Mouse (Mus musculus) G1E-ER4 (cell line): ENCODE measurements around the gene Ankrd39. TPM values are rescaled to one million over a fixed set of nuclear protein-coding genes. Genes with fewer than 3 reads are reported as not detected.

Experiments used
- GATA1 ChIP-seq: IDR thresholded peaks from one replicate; pipeline ENCODE4 v1.8.0; 2012; ENCODE audit warnings: low read length, inconsistent platforms
- polyA plus RNA-seq: library from polyadenylated mRNA; stranded (reverse); fragments of >175 nt; gene quantifications from 2 replicates; pipeline ENCODE4 v1.2.3, GENCODE M21; 2012

Ankrd39 gene
- polyA plus RNA-seq, 1 experiment, result 23.3 TPM

DNA sequence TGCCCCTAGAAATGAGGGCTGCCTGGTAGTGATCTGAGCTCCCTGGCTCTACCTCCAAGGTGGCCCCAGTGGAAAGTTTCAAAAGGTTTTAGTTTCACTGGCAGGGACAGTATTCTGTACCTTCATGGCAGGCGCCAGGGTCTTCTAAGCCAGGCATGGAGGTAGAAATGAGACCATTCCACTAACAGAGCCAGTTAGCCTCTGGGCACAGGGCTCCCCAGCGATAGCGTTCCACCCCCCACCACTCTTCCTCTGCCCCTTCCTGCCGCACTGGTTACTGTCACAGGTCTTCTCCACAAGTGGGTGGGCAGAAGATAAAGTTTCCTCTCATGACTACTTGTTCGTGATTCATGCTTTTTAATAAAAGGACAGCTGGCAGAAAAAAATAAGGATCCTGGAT, 12.6 kb upstream of the Ankrd39 start:
- no peak for TF ChIP-seq GATA1

DNA sequence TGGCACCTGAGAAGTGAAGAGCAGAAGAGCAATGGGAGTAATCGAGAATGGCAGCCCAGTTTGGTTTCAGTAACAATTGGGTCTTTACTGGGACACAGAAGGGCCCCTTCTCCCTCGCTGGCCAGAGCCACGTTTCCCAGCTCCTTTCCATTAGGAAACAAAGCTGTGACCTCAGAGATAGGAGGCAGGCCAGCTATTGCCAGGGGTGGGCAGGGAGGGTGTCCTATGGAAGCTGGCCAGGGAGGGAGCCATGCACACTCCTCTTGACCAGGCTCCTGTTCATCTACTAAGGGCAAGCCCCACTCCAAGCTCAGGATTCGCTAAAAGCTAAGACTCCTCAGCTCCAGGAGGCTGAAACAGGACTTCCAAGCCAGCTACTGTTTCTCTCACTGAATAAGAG, 12.0 kb upstream of the Ankrd39 start:
- TF ChIP-seq GATA1, result no peak

DNA sequence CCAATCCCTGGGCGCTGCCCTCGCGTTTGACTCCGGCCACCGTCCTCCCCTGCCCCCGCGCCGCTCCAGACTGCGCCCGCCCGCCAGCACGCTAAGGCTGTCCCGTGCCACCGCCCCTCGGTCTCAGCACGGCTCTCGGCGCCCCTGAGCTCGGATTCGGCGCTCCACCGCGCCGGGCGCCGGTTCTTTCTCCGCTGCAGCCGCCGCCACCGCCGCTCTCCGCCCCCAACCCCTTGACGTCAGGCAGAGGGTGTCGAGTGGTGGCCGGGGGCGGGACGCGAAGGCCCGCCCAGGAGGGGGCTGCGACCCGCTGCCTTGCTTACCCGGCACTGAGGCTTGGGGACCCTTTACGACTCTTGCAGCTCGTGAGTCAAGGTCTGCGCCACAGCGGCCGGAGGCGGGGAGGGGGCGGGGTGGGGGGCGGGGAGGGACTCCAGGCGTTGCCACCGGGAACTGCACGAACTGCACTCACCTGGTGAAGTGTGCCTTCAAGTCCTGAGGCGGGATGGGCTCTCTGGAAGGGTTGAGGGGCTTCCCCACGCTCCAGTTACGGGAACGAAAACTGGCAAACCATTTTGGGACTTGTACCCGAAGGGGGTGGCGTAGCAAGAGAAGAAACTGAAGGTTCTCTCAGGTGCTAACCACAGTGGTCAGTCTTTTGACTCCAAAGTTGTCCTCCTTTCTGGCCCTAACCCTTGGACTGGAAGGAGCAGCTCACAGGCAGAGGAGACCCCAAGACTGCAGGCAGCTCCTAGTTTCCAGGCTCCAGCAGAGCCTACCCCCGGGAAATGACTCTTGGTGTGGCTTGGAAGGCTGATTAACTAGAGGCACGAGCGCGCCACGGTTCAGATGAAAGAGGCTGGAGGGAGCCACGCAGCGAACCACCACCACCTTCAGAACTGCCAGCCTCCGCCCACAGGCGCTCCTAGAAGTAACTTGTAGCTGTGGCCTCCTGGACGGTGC, 11.1 kb upstream of the Ankrd39 start, which contains the start of gene Sema4c:
TSS of gene Sema4c (minus strand) at position 319 of the 963 bp plus-strand sequence.
- TF ChIP-seq GATA1, result no peak

DNA sequence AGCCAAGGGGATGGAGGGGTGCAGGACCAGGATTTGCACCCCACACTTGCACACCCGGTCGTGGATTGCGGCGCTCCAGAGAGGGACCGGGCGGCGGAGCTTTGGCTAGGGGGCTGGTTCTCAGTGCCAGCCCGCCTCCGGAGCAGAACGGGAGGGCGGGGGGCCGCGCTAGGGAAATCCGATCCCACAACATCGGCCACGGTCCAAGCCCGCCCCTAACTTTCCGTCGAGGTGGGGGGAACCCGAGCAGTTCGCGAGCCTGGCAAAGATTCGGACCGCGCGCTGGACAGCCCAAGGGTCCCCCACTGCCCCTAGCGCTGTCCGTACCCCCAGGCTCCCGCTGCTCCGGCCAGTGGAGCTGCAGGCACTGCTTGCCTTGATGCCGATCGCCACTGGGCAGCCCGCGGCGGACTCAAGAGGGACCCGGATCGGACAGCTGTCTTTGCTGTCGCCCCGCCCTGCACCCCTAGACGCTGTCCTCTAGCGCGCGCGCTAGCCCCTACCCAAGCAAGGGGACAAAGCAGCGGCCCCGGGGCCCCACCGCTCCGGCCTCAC, 10.3 kb upstream of the Ankrd39 start:
- no peak for TF ChIP-seq GATA1

DNA sequence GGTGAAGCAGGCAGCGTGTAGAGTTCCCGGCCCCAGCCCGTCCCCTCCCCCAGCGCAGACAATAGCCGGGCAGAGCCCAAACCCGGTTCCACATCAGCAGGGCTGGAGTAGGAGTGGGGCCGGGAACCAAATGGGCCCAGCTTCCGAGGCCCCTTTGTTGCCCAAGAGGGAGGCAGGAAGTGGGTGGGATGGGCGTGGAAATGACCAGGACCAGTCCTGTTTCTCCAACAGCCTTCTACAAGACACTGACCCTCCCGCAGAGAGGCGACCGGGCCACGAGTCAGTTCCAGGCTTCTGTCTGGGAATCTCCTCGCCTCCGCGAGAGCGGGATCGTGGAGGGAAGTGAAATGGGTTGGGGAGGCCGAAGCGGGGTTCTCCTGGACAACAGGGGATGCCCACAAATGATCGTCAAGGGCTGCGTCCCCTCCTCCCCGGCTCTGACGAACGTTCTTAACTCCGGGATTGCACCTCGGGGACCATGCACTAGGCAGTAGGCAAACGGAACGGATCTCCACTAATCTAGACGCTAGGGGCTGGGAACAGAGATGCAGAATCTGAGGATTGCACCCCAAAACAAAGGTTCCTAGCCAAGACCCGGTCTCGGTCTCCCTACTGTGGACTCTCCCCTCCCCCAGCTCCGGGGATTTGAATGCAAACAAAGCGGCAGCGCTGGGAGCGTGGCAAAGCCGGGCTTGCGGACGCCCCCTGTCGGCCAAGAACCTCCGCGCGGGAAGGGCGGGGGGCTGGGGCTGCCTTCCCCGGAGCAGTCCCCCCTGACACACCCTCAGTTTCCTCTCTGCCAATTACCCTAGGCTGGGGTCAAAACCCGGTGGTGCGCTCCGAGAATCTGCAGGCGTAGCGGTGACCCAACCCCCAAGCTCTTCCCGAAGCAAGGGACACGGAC, 9.6 kb upstream of the Ankrd39 start:
- no peak for TF ChIP-seq GATA1

DNA sequence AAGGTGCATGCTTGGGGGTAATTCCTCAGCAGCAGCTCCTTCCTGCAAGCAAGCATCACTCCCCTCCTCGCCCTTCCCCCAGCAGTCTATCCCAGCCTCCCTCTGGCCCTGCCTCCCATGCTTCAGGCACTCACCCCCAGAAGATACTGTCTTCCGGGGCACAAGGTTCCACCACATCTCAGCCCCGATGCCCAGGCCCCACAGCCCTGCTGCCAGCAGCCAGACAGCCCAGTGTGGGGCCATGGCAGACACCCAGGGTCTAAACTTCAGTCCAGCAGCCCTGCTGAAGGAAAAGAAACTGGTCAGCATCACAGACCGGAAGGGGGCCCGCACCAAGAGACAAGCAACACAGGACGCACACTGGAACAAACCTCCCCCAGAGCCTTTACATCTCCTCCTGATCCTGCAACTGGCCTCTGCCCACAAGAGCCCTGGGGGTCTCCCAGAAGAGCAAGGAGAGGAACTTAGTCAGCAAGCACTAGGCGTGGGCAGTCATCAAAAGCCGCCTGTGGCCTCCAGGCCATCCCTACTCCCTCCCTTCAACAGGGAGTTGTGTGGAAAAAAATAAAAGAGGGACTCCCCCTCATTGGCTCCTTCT, 8.7 kb upstream of the Ankrd39 start:
- no peak for TF ChIP-seq GATA1

DNA sequence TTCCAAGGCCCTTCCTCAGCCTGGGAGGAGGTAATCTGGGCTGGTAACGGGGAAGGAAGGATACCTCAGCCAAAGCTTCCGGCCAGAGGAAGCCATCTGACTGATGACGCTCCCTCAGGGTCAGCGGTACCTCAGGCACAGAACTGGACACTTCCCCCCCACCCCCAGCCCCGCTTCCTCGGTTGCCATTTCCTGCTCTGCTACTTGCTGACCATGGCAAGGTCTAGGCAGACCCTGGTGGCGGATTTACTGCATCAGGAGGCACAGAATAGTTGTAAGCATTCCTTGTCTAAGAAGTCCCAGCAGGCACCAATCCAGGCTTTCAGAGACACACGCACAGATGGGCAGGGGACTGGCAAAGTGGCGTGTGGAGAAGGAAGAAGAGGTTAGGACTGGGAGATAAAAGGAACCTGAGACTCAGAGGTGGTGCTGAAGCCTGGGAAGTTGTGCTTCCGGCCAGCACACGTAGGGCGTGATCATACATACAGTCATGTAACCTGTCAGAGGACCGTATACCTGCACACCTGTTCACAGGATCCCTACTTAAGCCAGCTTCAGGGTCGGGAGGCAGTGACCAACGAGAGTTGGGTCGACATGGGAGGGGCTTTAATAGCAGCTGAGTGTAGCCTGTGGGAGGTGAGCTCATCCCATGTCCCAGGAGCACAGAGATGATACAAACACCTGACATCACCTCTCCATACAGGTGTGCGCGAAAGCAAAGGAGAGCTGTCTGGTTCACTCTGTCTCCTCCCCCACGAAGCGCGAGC, 7.6 kb upstream of the Ankrd39 start:
- TF ChIP-seq GATA1, result no peak

DNA sequence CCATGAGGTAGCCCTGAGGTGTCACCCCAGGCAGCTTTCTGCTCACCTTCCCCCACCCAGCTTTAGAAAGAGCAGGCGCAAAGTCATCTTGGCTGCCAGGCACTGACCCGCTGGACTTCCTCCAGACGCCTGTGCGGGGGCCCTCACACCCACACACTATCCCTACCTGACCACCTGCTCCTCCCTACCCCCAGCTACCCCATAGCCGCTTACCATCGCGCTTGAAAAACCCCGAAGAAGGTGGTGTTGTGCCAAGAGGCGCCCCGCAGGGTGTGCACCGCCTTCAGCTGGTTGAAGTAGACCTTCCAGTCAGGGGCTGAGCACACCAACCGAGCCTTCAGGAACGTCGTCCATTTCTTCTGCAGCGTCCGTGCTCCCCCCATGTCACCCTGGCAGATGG, 5.3 kb upstream of the Ankrd39 start:
- no peak for TF ChIP-seq GATA1

DNA sequence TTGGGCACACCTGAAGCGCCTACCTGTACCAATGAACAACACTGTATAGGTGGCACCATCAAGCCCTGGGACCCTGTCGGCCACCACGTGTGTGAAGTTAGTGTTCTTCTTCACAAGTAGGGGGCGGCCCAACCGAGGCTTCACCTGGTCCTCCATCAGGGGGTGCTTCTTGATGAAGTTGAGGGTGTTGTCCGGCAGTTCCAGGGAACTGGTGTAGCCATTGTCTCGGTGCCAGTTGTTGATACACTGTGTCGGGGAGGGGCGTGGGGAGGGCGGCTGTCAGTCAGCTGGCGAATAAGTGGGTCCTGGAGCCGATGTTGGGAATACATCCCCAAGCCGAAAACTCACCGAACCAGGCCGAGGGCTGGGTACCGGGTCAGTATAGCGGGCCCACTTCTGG, 4.7 kb upstream of the Ankrd39 start:
- TF ChIP-seq GATA1, result no peak

DNA sequence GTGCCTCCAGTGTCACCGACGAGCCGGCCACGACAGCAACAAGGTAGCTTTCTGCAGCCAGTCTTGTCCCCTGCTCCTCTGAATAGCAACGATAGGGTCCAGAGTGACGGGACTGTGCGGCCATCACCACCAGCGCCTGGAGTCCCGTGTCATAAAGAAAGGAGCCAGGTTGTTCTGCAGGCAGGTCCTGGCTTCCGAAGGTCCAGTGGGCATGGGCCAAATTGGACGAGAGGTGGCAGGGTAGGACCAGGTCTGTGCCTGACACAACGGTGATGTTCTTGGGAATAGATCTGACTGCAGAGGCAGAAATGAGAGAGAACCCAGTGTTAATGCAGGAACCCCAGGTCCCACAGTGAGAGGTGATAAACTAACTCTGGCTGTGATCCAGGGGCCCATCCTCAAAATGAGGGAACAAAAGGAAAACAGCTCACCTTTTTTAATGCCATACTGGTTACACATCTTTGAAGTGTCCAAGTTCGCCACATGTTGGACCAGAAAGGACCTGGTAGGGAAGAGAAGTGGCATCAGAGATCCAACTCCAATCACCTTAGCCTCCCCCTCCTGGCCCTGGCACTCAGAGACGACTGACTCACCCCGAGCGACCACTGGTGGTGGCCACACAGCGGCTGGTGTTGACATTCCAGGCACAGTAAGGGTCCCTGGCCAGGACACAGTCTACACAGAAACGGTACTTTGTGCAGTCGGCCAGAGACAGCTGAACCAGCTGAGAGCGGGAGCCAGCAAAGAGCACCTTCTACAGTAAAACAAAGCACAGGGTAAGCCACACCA, 3.0 kb upstream of the Ankrd39 start:
- no peak for TF ChIP-seq GATA1

DNA sequence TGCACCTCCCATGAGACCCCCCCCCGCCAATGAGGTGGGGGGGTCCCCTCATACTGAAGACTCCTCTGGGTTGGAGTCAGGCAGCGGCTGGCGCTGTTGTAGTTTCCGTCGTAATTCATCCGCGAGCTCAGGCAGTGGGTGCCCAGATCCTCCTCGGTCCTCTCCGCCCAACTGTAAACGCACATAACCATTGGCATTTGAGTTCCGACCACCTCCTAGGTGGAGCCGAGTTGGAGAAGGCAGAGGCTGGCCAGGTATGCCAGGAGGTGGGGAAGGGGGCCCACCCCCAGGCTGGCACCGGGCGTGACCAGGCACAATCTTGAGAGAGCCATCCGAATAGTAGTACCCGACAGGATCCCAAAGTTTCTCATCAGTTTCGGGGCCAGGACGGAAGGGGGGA, 2.2 kb upstream of the Ankrd39 start:
- TF ChIP-seq GATA1, result no peak

DNA sequence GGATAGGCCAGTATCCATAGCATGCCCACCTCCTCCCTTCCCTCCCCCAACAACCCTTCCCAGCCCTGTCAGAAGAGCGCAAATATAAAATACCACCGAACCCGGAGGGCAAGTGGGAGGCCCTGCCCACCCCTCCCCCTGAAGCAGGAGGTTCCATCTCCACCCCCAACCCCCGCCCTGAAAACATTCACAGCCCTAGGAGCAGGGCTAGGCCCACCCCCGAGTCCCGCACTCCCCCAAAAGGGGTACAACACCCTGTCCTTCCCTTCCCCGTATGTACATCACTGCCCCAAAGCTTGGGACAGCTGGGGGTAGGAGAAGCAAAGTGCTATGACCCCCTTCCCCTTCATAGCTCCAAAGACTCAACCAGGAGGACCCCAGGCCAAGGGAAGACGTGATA, 1.5 kb upstream of the Ankrd39 start:
- no peak for TF ChIP-seq GATA1

DNA sequence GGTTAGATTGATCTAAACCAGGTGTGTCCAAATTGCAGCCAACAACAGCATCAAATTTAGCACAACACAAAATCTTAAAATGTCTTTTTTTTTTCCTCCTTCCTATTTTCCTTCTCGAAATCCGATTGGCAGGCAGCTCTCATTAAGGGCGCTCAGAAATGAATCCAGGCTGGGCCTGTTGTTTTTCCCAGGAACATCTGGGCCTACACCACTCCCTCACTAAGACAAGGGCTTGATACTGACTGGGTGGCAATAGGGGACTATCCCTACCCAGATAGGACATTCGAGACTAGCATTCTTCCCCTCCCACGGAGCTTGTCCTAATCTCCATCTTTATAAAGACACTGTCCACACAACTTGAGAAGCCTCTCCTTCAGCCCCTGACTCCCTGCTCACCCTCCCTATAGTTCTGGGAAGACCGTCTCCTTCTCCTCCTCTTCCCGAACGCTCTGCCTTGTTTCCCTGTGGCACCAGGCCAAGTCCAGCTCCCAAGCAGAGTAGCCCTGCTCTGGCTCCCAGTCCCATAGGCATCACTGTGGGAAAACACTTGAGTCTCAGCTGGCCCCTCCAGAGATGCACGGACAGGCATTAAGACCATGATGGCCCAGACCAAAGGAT, 845 bp upstream of the Ankrd39 start:
- no peak for TF ChIP-seq GATA1
